ENCODE assay signal across 20 mouse cellular contexts in the genomic region with DNA sequence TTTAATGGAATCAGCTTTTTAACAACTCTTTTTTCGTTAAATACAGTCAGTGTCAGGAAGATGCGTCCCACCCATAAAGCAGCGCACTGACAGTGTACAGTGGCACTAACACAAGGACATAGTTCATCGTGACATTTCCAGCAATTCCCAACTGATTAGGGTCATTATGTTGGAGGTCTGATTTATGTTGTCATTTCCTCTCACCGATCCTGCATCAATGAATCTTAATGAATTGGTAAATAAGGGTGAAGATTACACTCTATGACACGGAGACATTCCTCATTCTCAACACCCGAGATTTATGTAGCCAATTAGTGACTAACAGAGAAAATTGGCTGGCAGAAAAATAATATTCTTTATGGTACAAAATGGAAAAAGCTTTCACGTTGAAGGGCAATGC.
DNase-seq lines count a peak whose midpoint lies in the region; ATAC-seq lines count a peak whose summit lies in the region.
"Had no signal": no experiment of that assay in that cellular context is flagged by ENCODE, and none has a peak within 500 bp of the region (broad histone marks: within the 10 kb centered on the region; RNA-seq: fewer than 3 reads in every experiment).

No protein-coding gene starts in this region.

- ATAC-seq in forebrain, embryonic 12.5 days (ENCODE audit: low FRiP score): 0 out of 2 replicates have a peak, but pooled peaks have one; percentile 31
- ATAC-seq in forebrain, embryonic 16.5 days: no peak
- no peak for ATAC-seq in midbrain, embryonic 11.5 days (ENCODE audit: low FRiP score)
- ATAC-seq in hindbrain, embryonic 14.5 days (ENCODE audit: low FRiP score): 0 out of 2 replicates have a peak, but pooled peaks have one; percentile 46
- ATAC-seq in neural tube, embryonic 15.5 days (ENCODE audit: low FRiP score): peak; percentile 45; the same call in 1 of the 2 replicates
- no peak for ATAC-seq in erythroblast, adult 5-6 weeks (replicated peaks; ENCODE audit: low FRiP score, poor library complexity, severe bottlenecking)
- ATAC-seq: liver, embryonic 12.5 days had no signal

- H3K27me3 ChIP-seq in forebrain, embryonic 12.5 days: peaks cover 7% of the 10 kb centered on the region
- H3K27me3 ChIP-seq in forebrain, embryonic 16.5 days (replicated peaks; ENCODE audit: control insufficient read depth, insufficient read depth, low read length): no peaks in the 10 kb centered on the region
- H3K27me3 ChIP-seq in midbrain, embryonic 11.5 days (ENCODE audit: control insufficient read depth, insufficient read depth, low read length): no peaks in the 10 kb centered on the region
- no peaks in the 10 kb centered on the region for H3K27me3 ChIP-seq in midbrain, embryonic 10.5 days (ENCODE audit: low read depth, poor library complexity, severe bottlenecking)
- H3K27me3 ChIP-seq in hindbrain, embryonic 14.5 days (ENCODE audit: control insufficient read depth, insufficient read depth, low read length): no peaks in the 10 kb centered on the region
- H3K27me3 ChIP-seq in neural tube, embryonic 15.5 days (replicated peaks): peaks cover 4% of the 10 kb centered on the region; the same call in 1 of the 2 replicates
- H3K27me3 ChIP-seq: embryonic facial prominence, embryonic 12.5 days; limb, embryonic 12.5 days; liver, embryonic 12.5 days had no signal

- DNase-seq in midbrain, embryonic 11.5 days (ENCODE audit: low spot score, missing footprints): peak; percentile 77
- DNase-seq in midbrain, embryonic 10.5 days (ENCODE audit: low spot score): no peak
- DNase-seq in hindbrain, embryonic 14.5 days (ENCODE audit: low spot score): no peak
- no peak for DNase-seq in adrenal gland, postnatal 14 days
- DNase-seq: adrenal gland, adult 2 months; cerebellum, adult 9-10 months; heart, postnatal 10 days; kidney, postnatal 10 days; lung, embryonic 14.5 days; lung, postnatal 4 days; thymus, postnatal 14 days had no signal

- 33% methylated on average over 8 of the region's 8 CpGs for WGBS in forebrain, embryonic 12.5 days
- 17% methylated on average over 8 of the region's 8 CpGs for WGBS in forebrain, embryonic 16.5 days
- 69% methylated on average over 8 of the region's 8 CpGs for WGBS in midbrain, embryonic 11.5 days
- WGBS in midbrain, embryonic 10.5 days: 80% methylated on average over 8 of the region's 8 CpGs
- 28% methylated on average over 8 of the region's 8 CpGs for WGBS in hindbrain, embryonic 14.5 days
- 15% methylated on average over 8 of the region's 8 CpGs for WGBS in neural tube, embryonic 15.5 days

- no peak overlapping the region for H3K4me3 ChIP-seq in forebrain, embryonic 12.5 days (replicated peaks)
- H3K4me3 ChIP-seq in forebrain, embryonic 16.5 days (replicated peaks; ENCODE audit: low read length): no peak overlapping the region
- H3K4me3 ChIP-seq in midbrain, embryonic 11.5 days (ENCODE audit: low read depth, low read length): no peak overlapping the region
- no peak overlapping the region for H3K4me3 ChIP-seq in midbrain, embryonic 10.5 days
- H3K4me3 ChIP-seq in hindbrain, embryonic 14.5 days (replicated peaks; ENCODE audit: low read length): no peak overlapping the region
- no peak overlapping the region for H3K4me3 ChIP-seq in neural tube, embryonic 15.5 days (replicated peaks)
- H3K4me3 ChIP-seq: embryonic facial prominence, embryonic 12.5 days; limb, embryonic 12.5 days; liver, embryonic 12.5 days; midbrain, embryonic 12.5 days had no signal

- no peaks in the 10 kb centered on the region for H3K36me3 ChIP-seq in forebrain, embryonic 12.5 days (replicated peaks)
- H3K36me3 ChIP-seq in forebrain, embryonic 16.5 days (ENCODE audit: control insufficient read depth, insufficient read depth): no peaks in the 10 kb centered on the region
- no peaks in the 10 kb centered on the region for H3K36me3 ChIP-seq in midbrain, embryonic 11.5 days (ENCODE audit: control insufficient read depth, insufficient read depth, low read length)
- H3K36me3 ChIP-seq in midbrain, embryonic 10.5 days: no peaks in the 10 kb centered on the region
- no peaks in the 10 kb centered on the region for H3K36me3 ChIP-seq in hindbrain, embryonic 14.5 days (replicated peaks; ENCODE audit: control insufficient read depth, insufficient read depth)
- H3K36me3 ChIP-seq in neural tube, embryonic 15.5 days: no peaks in the 10 kb centered on the region
- H3K36me3 ChIP-seq: embryonic facial prominence, embryonic 12.5 days; limb, embryonic 12.5 days; liver, embryonic 12.5 days; midbrain, embryonic 12.5 days had no signal

- no peaks in the 10 kb centered on the region for H3K9me3 ChIP-seq in forebrain, embryonic 12.5 days
- no peaks in the 10 kb centered on the region for H3K9me3 ChIP-seq in forebrain, embryonic 16.5 days (ENCODE audit: control insufficient read depth, low read length)
- no peaks in the 10 kb centered on the region for H3K9me3 ChIP-seq in midbrain, embryonic 11.5 days (ENCODE audit: control insufficient read depth, low read length)
- H3K9me3 ChIP-seq in midbrain, embryonic 10.5 days (replicated peaks): no peaks in the 10 kb centered on the region
- H3K9me3 ChIP-seq in hindbrain, embryonic 14.5 days (ENCODE audit: control insufficient read depth, low read length): no peaks in the 10 kb centered on the region
- H3K9me3 ChIP-seq in neural tube, embryonic 15.5 days (replicated peaks): no peaks in the 10 kb centered on the region
- H3K9me3 ChIP-seq: embryonic facial prominence, embryonic 12.5 days; limb, embryonic 12.5 days; liver, embryonic 12.5 days; midbrain, embryonic 12.5 days had no signal

- H3K4me1 ChIP-seq in forebrain, embryonic 12.5 days: peaks cover 60% of the 10 kb centered on the region
- peaks cover 28% of the 10 kb centered on the region for H3K4me1 ChIP-seq in forebrain, embryonic 16.5 days (replicated peaks; ENCODE audit: control insufficient read depth, insufficient read depth, low read length)
- peaks cover 23% of the 10 kb centered on the region for H3K4me1 ChIP-seq in midbrain, embryonic 11.5 days (ENCODE audit: control insufficient read depth, insufficient read depth, low read length)
- peaks cover 51% of the 10 kb centered on the region for H3K4me1 ChIP-seq in midbrain, embryonic 10.5 days
- H3K4me1 ChIP-seq in hindbrain, embryonic 14.5 days (replicated peaks; ENCODE audit: control insufficient read depth, insufficient read depth, low read length): peaks cover 16% of the 10 kb centered on the region
- H3K4me1 ChIP-seq in neural tube, embryonic 15.5 days: peaks cover 34% of the 10 kb centered on the region

- 0 out of 2 replicates have a peak overlapping the region, but pooled peaks have one; percentile 25 for H3K27ac ChIP-seq in forebrain, embryonic 12.5 days
- H3K27ac ChIP-seq in forebrain, embryonic 16.5 days (ENCODE audit: low read length): no peak overlapping the region
- no peak overlapping the region for H3K27ac ChIP-seq in midbrain, embryonic 11.5 days (ENCODE audit: low read depth, low read length)
- no peak overlapping the region for H3K27ac ChIP-seq in midbrain, embryonic 10.5 days (replicated peaks)
- no peak overlapping the region for H3K27ac ChIP-seq in hindbrain, embryonic 14.5 days
- H3K27ac ChIP-seq in neural tube, embryonic 15.5 days (replicated peaks): no peak overlapping the region
- H3K27ac ChIP-seq: embryonic facial prominence, embryonic 12.5 days; limb, embryonic 12.5 days; liver, embryonic 12.5 days had no signal

- no peak overlapping the region for H3K9ac ChIP-seq in forebrain, embryonic 12.5 days
- no peak overlapping the region for H3K9ac ChIP-seq in forebrain, embryonic 16.5 days (replicated peaks; ENCODE audit: low read depth, low read length)
- H3K9ac ChIP-seq in midbrain, embryonic 11.5 days (ENCODE audit: low read length): no peak overlapping the region
- H3K9ac ChIP-seq in hindbrain, embryonic 14.5 days: 0 out of 2 replicates have a peak overlapping the region, but pooled peaks have one; percentile 18
- H3K9ac ChIP-seq in neural tube, embryonic 15.5 days (replicated peaks): no peak overlapping the region
- H3K9ac ChIP-seq: embryonic facial prominence, embryonic 12.5 days; limb, embryonic 12.5 days; liver, embryonic 12.5 days; lung, embryonic 14.5 days; midbrain, embryonic 12.5 days had no signal

- no peak overlapping the region for H3K4me2 ChIP-seq in forebrain, embryonic 12.5 days
- H3K4me2 ChIP-seq in forebrain, embryonic 16.5 days (ENCODE audit: low read length): no peak overlapping the region
- H3K4me2 ChIP-seq in midbrain, embryonic 11.5 days: no peak overlapping the region
- H3K4me2 ChIP-seq in hindbrain, embryonic 14.5 days (replicated peaks): 0 out of 2 replicates have a peak overlapping the region, but pooled peaks have one; percentile 11
- no peak overlapping the region for H3K4me2 ChIP-seq in neural tube, embryonic 15.5 days
- H3K4me2 ChIP-seq: embryonic facial prominence, embryonic 12.5 days; heart, embryonic 11.5 days; limb, embryonic 12.5 days; liver, embryonic 12.5 days; lung, embryonic 14.5 days; midbrain, embryonic 12.5 days had no signal

Comparison
In these comparisons a context has a peak if more than half of its experiments do, and no peak if none do; other contexts are left out.
1. ATAC-seq: peak in forebrain, embryonic 12.5 days (single experiment), hindbrain, embryonic 14.5 days (single experiment) and neural tube, embryonic 15.5 days (single experiment); none in forebrain, embryonic 16.5 days (single experiment), midbrain, embryonic 11.5 days (single experiment) and erythroblast, adult 5-6 weeks (single experiment).